Mouse (Mus musculus): Measurements from ENCODE around the gene Ovch2.

Ovch2 gene

GRCm38 (mm10) chr7:107744454-107744853, 56.6 kb downstream of the Ovch2 start:
- no peak for DNase-seq (ENCODE audit: low spot score)

GRCm38 (mm10) chr7:107742963-107743465, 58.0 kb downstream of the Ovch2 start:
- DNase-seq (ENCODE audit: low spot score): no peak

- DNase-seq (ENCODE audit: low spot score): no peak
Measured at GRCm38 (mm10) chr7:107738726-107739125, 62.3 kb downstream of the Ovch2 start.

GRCm38 (mm10) chr7:107733162-107733561, 67.8 kb downstream of the Ovch2 start:
- DNase-seq (ENCODE audit: low spot score): no peak

All from left cerebral cortex, adult 11 months (tissue).